Mouse (Mus musculus) left cerebral cortex, adult 2 months (tissue): ENCODE results near the gene Rexo5. TPM values are rescaled to one million over a fixed set of nuclear protein-coding genes. Genes with fewer than 3 reads are reported as not detected.

Source experiments
- DNase-seq, 2 experiments: peaks; one replicate each; pipeline ENCODE4 v3.0.0; 2021 to 2022; ENCODE audit warnings: low spot score in 2 of 2, mixed read lengths in 1 of 2; ENCODE audit errors: extremely low spot score in 1 of 2
- H3K27ac ChIP-seq: fragments of 200-600 bp; 2 replicates; pipeline ENCODE4 v1.8.1; 2022
- H3K4me3 ChIP-seq: fragments of 200-600 bp; 2 replicates; pipeline ENCODE4 v1.8.1; 2022
- CTCF ChIP-seq: fragments of 200-600 bp; IDR thresholded peaks from 2 replicates; pipeline ENCODE4 v1.8.1; 2022; ENCODE audit warnings: antibody characterized with exemption, mild to moderate bottlenecking, moderate library complexity
- intact Hi-C: fragments of 180-260 bp; cut with DNase I; formaldehyde crosslinking; loops from one replicate; pipeline ENCODE4 v1.15.1; 2025
- total RNA-seq, 2 experiments: library from RNA; stranded (reverse); gene quantifications; 2 replicates each; pipeline ENCODE4 v1.2.3; 2021

Gene Rexo5
- total RNA-seq, 2 experiments from 2014 or later = 0.47 to 1.9 TPM

- DNase-seq = peak; percentile 96 to 98
- TF ChIP-seq CTCF = no peak
- intact Hi-C loops = loop anchor here (2.0 to 5.0 kb wide), 3 partner anchors 103 to 206 kb away; partner anchors contain the start of genes Thumpd1 and Tmem159
- Histone ChIP-seq H3K4me3 (peak within 1 kb of the TSS; percentile 62), H3K27ac (peak within 1 kb of the TSS; percentile 100)
Observed at GRCm38 (mm10) chr7:119895639-119896512, 102.1 kb downstream of the Rexo5 start, which contains the start of the genes Lyrm1 and Dcun1d3. Lyrm1 (plus strand) TSS chr7:119895861. Dcun1d3 (minus strand) TSS chr7:119896298.

DNA sequence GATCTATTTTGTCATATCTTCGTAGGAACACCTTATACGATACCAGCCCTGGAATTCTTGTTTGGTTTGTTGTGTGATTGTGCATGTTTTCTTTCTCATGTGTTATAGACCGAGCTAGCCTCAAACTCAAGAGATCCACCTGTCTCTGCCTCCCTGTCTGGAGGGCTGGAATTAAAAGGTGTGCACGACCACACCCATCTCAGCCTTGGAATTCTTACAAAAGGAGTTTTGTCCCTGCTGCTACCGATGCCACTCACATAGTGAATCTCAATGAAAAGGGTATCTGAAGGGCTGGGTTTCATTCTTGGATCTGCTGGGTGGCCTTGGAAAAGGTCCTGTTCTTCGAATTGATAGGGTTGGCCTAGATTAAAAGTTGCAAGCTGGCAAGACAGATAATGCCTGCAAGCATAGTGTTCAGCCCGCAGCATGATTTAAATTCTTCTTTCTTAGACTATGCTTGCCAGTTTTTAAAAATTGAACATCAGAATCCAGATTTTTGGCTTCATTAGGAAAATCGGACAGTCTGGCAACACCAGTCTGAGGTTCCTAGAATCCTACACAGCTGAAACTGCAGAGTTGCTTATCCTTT lies 103.8 kb downstream of the Rexo5 start:
- TF ChIP-seq CTCF = no peak
- intact Hi-C loops = loop anchor here (5.0 kb wide), 2 partner anchors 175 to 205 kb away; partner anchors contain the start of genes Thumpd1 and Tmem159
- no peak for DNase-seq
- Histone ChIP-seq H3K4me3 (no peak overlapping the region), H3K27ac (no peak overlapping the region; the same call in 1 of the 2 replicates)

DNA sequence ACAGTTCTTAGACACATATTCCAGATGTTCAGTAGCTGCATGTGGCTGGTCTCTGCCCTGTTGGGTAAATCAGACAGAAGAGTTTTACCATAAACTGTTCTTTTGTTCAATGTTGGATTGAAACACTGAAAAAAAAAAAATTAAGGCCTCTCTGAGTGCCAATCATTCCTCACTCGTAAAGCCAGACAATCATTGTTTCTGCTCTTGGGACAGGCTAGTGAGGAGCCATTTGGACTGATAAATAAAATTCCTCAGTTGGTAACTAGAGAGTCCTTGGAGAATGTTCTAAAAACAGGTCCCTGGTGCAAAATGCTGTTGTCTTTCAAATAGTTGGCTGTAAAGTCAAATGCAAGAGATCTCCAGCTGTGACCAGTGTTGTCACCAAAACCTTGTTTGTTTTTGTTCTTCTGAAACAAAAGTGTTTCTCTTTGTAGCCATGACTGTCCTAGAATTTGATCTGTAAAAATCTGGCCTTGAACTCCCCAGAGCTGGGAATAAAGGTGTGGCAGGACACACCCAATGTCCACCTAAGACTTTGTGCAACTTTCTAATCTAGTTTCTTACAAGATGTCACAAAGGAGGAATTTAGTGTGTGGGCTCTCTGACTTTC lies 104.5 kb downstream of the Rexo5 start:
- no peak for TF ChIP-seq CTCF
- intact Hi-C loops = loop anchor here (5.0 kb wide), 2 partner anchors 176 to 204 kb away; partner anchors contain the start of genes Thumpd1 and Tmem159
- Histone ChIP-seq H3K4me3 (no peak overlapping the region), H3K27ac (peak overlapping the region; percentile 61; the same call in 1 of the 2 replicates)
- DNase-seq = no peak

Other genes starting within 250 kb of the Rexo5 start
- not detected for gene Acsm2, start 239.7 kb upstream of the Rexo5 start, total RNA-seq
- not detected for gene Acsm1, start 187.0 kb upstream of the Rexo5 start, total RNA-seq
- gene Acsm4, start 104.0 kb upstream of the Rexo5 start, total RNA-seq = not detected
- gene Thumpd1, start 73.2 kb upstream of the Rexo5 start, total RNA-seq = 10 to 100 TPM; 43.0 to 44.6 TPM
- not detected for gene Acsm3, start 33.1 kb upstream of the Rexo5 start, total RNA-seq
- 1 to 10 TPM; 8.2 to 8.8 TPM for gene Eri2, start 52 bp downstream of the Rexo5 start, total RNA-seq
- gene Lyrm1, start 101.9 kb downstream of the Rexo5 start, total RNA-seq = 10 to 100 TPM; 13.2 to 14.4 TPM
- gene Dcun1d3, start 102.3 kb downstream of the Rexo5 start, total RNA-seq = 10 to 100 TPM; 33.4 to 35.4 TPM